Mouse (Mus musculus) forebrain, postnatal 0 days (tissue): ENCODE results near the gene Zar1. TPM values are rescaled to one million over a fixed set of nuclear protein-coding genes. Genes with fewer than 3 reads are reported as not detected.

Source experiments
- ATAC-seq: fragments of 200-750 bp; cut with Nextera tagmentation; 2 replicates; pipeline ENCODE4 v1.8.0; 2017; ENCODE audit warnings: mild to moderate bottlenecking, moderate library complexity
- DNase-seq: peaks from one replicate; pipeline ENCODE4 v3.0.0-alpha.2; 2015
- H3K27ac ChIP-seq: fragments of 300-500 bp; sonication (generic); 2 replicates; pipeline ENCODE4 v1.5.1; 2014; ENCODE audit warnings: low read depth, mild to moderate bottlenecking, antibody characterized with exemption, low read length, moderate library complexity, mixed read lengths
- H3K27me3 ChIP-seq: fragments of 300-500 bp; sonication (generic); 2 replicates; pipeline ENCODE4 v1.6.1; 2014; ENCODE audit warnings: mild to moderate bottlenecking, low read length, mixed read lengths; ENCODE audit not compliant: insufficient read depth
- H3K36me3 ChIP-seq: fragments of 300-500 bp; sonication (generic); 2 replicates; pipeline ENCODE4 v1.6.1; 2014; ENCODE audit warnings: mild to moderate bottlenecking, moderate library complexity; ENCODE audit not compliant: insufficient read depth
- H3K4me1 ChIP-seq: fragments of 300-500 bp; sonication (generic); 2 replicates; pipeline ENCODE4 v1.6.1; 2014; ENCODE audit warnings: antibody characterized with exemption; ENCODE audit not compliant: insufficient read depth
- H3K4me2 ChIP-seq: fragments of 300-500 bp; sonication (generic); 2 replicates; pipeline ENCODE4 v1.6.1; 2014; ENCODE audit warnings: low read depth, mild to moderate bottlenecking, moderate library complexity
- H3K4me3 ChIP-seq: fragments of 300-500 bp; sonication (generic); 2 replicates; pipeline ENCODE4 v1.5.1; 2014; ENCODE audit warnings: low read depth, low read length, mixed read lengths
- H3K9ac ChIP-seq: fragments of 300-500 bp; sonication (generic); 2 replicates; pipeline ENCODE4 v1.6.1; 2014; ENCODE audit warnings: mild to moderate bottlenecking
- H3K9me3 ChIP-seq: fragments of 300-500 bp; sonication (generic); 2 replicates; pipeline ENCODE4 v1.6.1; 2016; ENCODE audit warnings: low read length
- CTCF ChIP-seq: sonication (generic); IDR thresholded peaks from 2 replicates; pipeline ENCODE4 v1.5.1; 2016; ENCODE audit warnings: antibody characterized with exemption, control low read depth, low read depth
- WGBS: fragments of 180-500 bp; shearing (Covaris S2); extraction: QIAGEN DNeasy Blood & Tissue Kit; methylation state at CpG from one replicate; pipeline ENCODE4 v1.1.7; 2014; 5-methylcytosine and 5-hydroxymethylcytosine counted together
- polyA plus RNA-seq: library from polyadenylated mRNA; unstranded; fragments of >200 nt; fragmentation: Nextera tagmentation; extraction: Ambion mirVana; gene quantifications from 2 replicates; pipeline ENCODE4 v1.2.1, GENCODE M21; 2015
- total RNA-seq: library from RNA; depleted of rRNA; stranded (reverse); fragments of >200 nt; gene quantifications from 2 replicates; pipeline ENCODE4 v1.2.3, GENCODE M21; 2014; rRNA removed

Zar1 gene
- total and polyA plus RNA-seq, 2 experiments from 2014 or later = 1.1 to 2.8 TPM

DNA sequence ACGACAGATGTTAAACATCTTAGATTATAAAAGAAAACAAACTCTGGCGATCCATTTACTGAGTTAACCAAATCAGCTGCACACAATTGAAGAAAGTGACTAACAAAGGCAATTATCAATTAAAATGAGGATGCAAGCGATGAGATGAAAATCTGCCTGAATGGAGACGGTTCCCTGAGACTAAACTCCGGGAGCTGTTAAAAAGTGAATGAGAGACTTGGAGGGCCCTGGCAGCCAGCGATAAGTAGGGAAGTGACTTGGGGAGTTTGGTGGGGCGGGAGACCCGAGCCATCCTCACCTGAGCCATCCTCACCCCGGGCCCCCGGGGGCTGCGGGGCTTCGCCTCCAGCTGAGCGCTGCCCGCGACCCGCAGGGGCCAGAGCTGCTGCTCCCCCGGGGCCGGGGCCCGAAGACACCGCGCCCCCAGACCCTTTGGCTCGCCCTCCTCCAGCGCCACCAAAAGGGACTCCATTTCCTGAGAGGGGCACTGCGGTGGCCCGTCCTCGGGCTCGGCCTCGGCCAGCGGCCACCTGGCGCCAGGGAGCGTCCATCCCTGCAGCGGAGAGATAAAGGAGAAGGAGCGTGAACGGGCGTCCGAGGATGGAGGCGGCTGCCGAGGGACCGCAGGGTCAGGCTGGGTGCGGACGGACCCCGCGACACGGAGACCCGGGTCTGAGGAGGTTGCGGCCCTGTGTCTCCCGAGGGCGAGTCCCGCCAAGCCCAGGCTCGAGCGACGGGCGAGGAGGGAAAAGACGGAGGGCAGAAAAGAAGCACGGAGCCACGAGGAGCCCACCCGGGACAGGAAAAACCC, 22.1 kb downstream of the Zar1 start:
- DNase-seq = peak; percentile 33
- Histone ChIP-seq H3K4me3 (peak overlapping the region; percentile 79), H3K36me3 (no peaks in the 10 kb centered on the region), H3K9ac (peak overlapping the region; percentile 84), H3K27ac (peak overlapping the region; percentile 67), H3K4me2 (peak overlapping the region; percentile 96), H3K9me3 (no peaks in the 10 kb centered on the region), H3K4me1 (peaks cover 8% of the 10 kb centered on the region), H3K27me3 (no peaks in the 10 kb centered on the region)
- WGBS = under 1% methylated on average over 51 of the region's 57 CpGs
- peak; percentile 61 for ATAC-seq
- TF ChIP-seq CTCF = no peak

DNA sequence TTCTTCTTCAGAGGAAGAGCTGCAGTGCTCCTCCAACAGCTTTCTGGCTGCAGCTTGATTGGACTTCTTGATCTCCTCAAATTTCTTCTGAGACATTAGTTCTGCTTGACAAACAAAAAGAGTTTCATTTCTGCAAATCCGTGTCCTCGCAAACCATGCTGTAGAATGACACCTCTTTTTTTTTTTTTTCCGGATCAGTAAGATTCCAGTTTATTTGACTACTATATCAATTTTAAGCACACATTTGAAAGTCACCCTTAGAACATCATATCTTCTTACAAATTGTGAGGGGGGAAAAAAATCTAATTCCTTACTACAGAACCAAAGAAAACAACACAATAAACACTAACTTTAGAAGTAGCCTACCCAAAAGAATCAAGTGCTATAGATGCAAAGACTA, 24.8 kb downstream of the Zar1 start:
- H3K36me3 ChIP-seq = peaks cover 6% of the 10 kb centered on the region; the same call in 1 of the 2 replicates
- 90% methylated on average over 3 of the region's 3 CpGs for WGBS
- no peak overlapping the region for H3K27ac ChIP-seq
- no peak overlapping the region for H3K9ac ChIP-seq
- H3K4me1 ChIP-seq = peaks cover 8% of the 10 kb centered on the region
- ATAC-seq (no peak), DNase-seq (no peak)
- H3K27me3 ChIP-seq = no peaks in the 10 kb centered on the region
- H3K4me2 ChIP-seq = no peak overlapping the region
- no peak for TF ChIP-seq CTCF
- no peaks in the 10 kb centered on the region for H3K9me3 ChIP-seq
- no peak overlapping the region for H3K4me3 ChIP-seq

GRCm38 (mm10) chr5:72551209-72551608, 29.8 kb downstream of the Zar1 start:
- Histone ChIP-seq H3K4me2 (no peak overlapping the region), H3K27ac (no peak overlapping the region), H3K4me3 (no peak overlapping the region), H3K36me3 (peaks cover 13% of the 10 kb centered on the region), H3K9ac (no peak overlapping the region), H3K9me3 (no peaks in the 10 kb centered on the region), H3K27me3 (no peaks in the 10 kb centered on the region), H3K4me1 (no peaks in the 10 kb centered on the region)
- no peak for TF ChIP-seq CTCF
- ATAC-seq = no peak
- DNase-seq = no peak
- WGBS = 93% methylated on average over 3 of the region's 3 CpGs

- Histone ChIP-seq H3K4me2 (no peak overlapping the region), H3K27me3 (no peaks in the 10 kb centered on the region), H3K36me3 (peaks cover 33% of the 10 kb centered on the region), H3K27ac (no peak overlapping the region), H3K9me3 (no peaks in the 10 kb centered on the region), H3K9ac (no peak overlapping the region), H3K4me3 (no peak overlapping the region), H3K4me1 (no peaks in the 10 kb centered on the region)
- DNase-seq (no peak), ATAC-seq (no peak)
- no peak for TF ChIP-seq CTCF
- WGBS = 92% methylated on average over 3 of the region's 3 CpGs
These were observed 52.2 kb downstream of the Zar1 start for GRCm38 (mm10) chr5:72528896-72529295.

Other genes with a start within 250 kb of the Zar1 start
- gene Corin, start 76.8 kb downstream of the Zar1 start, total RNA-seq = 0.08 and 0.29 TPM in 2 replicates
- gene Corin, start 76.8 kb downstream of the Zar1 start, polyA plus RNA-seq = 0.06 and 0.10 TPM in 2 replicates
- 11.9 and 12.7 TPM in 2 replicates for gene Nfxl1, start 21.6 kb downstream of the Zar1 start, total RNA-seq
- 6.9 TPM in 2 replicates for gene Nfxl1, start 21.6 kb downstream of the Zar1 start, polyA plus RNA-seq
- 1.2 and 2.3 TPM in 2 replicates for gene Gm5868, start 6.3 kb upstream of the Zar1 start, total RNA-seq
- 2.1 and 3.9 TPM in 2 replicates for gene Gm5868, start 6.3 kb upstream of the Zar1 start, polyA plus RNA-seq
- not detected in 2 replicates for gene Cnga1, start 63.0 kb upstream of the Zar1 start, total RNA-seq
- gene Cnga1, start 63.0 kb upstream of the Zar1 start, polyA plus RNA-seq = not detected in 2 replicates
- 0.05 and 0.08 TPM in 2 replicates for gene Nipal1, start 66.5 kb upstream of the Zar1 start, total RNA-seq
- 0.38 and 0.44 TPM in 2 replicates for gene Nipal1, start 66.5 kb upstream of the Zar1 start, polyA plus RNA-seq
- not detected in 2 replicates for gene Txk, start 171.5 kb upstream of the Zar1 start, total RNA-seq
- gene Txk, start 171.5 kb upstream of the Zar1 start, polyA plus RNA-seq = 0.06 and 0.13 TPM in 2 replicates